Mouse (Mus musculus) erythroid progenitor cell, adult 5-6 weeks (primary cell): Measurements from ENCODE around the gene Mpp2. TPM values are rescaled to one million over a fixed set of nuclear protein-coding genes. Genes with fewer than 3 reads are reported as not detected.
A peak's percentile ranks its signal among the peaks of the same experiment; 100 is the strongest.

Source experiments
- ATAC-seq: replicated peaks from 2 replicates; pipeline ENCODE4 v1.8.0; 2016; ENCODE audit warnings: moderate number of reproducible peaks, mild to moderate bottlenecking, moderate TSS enrichment, inconsistent platforms; ENCODE audit not compliant: poor library complexity, low FRiP score, severe bottlenecking
- total RNA-seq, 2 experiments: library from RNA; stranded (forward) in 1 of 2; stranded (reverse) in 1 of 2; fragments of 150-400 nt in 1 of 2; fragments of 186-747, 209-891 nt in 1 of 2; gene quantifications; 2 replicates each; pipeline versions ENCODE4 v1.2.3 to v1.2.4; 2015 to 2017; ENCODE audit warnings: low replicate concordance in 2 of 2

Gene Mpp2
- total RNA-seq (2015; ENCODE audit: low replicate concordance) (37.5 and 39.0 TPM in 2 replicates), total RNA-seq (2017; ENCODE audit: low replicate concordance) (32.9 and 39.0 TPM in 2 replicates)

DNA sequence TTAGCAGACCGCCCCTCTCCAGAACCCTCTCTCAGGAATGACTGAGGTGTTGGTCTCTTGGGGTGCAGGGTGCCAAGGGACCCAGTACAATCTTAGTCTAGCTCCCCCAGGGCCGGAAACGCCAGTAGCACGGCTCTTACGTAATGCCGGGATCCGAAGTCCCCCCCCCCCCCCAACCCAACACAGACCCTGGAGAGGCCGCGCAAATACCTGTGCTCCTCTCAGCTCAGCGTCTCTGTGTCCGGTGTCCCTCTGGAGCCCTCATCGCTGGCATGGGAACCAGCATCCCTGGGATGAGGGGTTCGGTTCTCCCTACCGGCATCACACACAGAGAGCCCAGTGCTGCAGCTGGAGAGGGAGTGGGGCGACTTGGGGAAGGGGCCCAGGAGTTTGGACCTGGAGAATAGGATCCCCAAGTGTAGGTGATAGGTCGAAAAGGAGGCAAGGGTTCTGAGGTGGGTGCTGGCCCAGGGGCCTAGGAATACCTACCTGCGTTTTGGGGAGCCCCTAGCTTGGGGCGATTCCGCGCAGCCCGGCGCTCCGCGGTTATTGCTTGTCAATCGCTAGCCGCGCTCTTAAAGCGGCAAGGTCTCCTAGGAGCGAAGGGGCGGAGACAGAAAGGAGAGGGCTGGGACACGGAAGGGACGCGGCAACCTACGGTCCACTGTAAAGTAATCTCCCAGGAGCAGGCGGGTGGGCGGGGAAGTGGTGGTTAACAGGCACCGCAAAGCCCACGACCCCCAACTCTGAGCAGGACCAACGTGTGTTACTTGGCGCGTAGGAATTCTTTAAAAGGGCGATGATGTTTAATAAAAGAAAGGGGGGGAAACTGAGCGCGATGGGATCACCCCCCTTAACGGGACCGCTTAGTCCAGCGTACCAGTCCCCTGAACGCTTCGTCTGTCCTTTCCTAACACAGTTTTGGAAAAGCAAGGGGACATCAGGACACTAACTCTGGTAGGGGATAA is at the start of gene Mpp2:
Gene Mpp2, minus strand, starts transcription at position 585 of the 968 bp plus-strand sequence.
- peak; percentile 82 for ATAC-seq

- peak; percentile 35; the same call in 1 of the 2 replicates for ATAC-seq
Observed at GRCm38 (mm10) chr11:102137625-102138446, 49.5 kb upstream of the Mpp2 start.

DNA sequence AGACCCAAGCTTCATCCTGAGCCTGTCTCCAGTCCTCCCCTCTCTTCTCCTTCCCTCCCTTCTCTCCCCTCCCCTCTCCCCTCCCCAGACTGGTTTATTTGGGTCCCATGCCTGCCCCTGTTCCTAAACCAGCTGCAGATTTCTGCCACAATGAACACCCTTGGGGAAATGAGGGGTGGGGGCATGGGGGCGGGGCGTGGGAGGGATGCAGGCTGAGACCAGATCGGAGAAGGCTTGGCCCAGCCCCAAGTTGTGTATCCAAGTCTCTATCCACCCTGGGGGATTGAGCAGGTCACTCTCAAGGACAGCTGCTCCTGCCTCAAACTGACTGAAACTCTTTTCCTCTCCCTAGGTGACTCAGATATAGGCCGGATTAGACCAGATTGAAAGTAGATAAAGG is 46.2 kb upstream of the Mpp2 start:
- ATAC-seq, result no peak

GRCm38 (mm10) chr11:102117386-102117785 is 29.1 kb upstream of the Mpp2 start:
- ATAC-seq, result no peak

DNA sequence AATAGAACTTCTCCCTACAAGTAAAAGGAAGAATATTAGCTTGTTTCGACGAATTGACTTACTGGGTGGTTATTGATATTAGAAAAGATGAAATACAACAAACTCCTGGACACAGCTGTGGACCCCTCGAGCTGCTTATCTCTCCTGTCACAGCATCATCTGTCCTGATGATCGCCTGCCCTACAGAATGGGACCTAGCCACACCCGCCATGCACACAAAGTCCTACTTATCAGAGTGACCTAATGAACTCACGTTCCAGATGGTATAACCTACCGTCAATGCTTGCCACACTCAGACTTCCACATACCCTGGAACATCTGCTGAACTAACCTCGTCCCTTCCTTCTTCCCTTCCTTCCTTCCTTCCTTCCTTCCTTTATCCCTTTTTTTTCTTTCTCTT is 27.9 kb upstream of the Mpp2 start:
- ATAC-seq, result no peak

DNA sequence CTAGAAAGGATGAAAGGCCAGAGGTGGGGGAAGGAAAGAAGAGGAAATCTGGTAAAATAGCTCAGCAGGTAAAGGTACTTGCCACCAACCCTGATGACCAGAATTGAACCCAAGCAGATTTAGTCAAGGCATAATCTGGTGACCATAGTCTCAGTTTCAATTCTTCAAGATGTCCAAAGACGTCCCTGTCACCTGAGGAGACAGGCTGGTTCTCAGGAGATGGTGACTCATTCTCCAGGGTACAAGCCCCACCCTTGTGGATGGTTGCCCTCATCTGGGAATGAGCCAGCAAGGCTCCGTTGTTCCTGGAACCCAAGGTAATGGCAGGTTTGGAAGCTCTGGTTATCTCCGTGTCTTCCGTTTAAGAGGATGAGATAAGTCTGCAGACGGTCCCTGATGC is 23.3 kb upstream of the Mpp2 start:
- ATAC-seq, result no peak

DNA sequence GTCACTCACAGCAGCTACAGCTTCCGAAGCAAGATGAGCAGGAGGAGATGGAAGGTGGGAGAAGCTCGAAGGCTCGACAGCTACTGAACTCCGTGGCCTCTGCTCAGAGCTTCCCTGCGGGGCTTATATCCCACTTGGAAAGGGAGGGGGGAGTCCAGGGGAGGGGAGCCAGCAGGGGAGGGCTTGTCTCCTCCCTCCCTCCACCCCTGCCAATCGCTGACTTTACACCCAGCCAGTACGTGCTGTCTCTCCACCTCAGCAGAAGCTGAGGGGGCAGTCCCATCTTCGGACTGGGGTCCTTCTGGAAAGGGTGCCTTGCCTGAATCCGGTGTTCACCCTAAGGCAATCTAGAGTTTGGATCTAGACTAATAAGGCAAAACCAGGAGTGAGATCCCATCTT is 19.4 kb upstream of the Mpp2 start, which contains the start of gene Pyy:
Gene Pyy, minus strand, starts transcription at position 101 of the 400 bp plus-strand sequence.
- ATAC-seq, result no peak

DNA sequence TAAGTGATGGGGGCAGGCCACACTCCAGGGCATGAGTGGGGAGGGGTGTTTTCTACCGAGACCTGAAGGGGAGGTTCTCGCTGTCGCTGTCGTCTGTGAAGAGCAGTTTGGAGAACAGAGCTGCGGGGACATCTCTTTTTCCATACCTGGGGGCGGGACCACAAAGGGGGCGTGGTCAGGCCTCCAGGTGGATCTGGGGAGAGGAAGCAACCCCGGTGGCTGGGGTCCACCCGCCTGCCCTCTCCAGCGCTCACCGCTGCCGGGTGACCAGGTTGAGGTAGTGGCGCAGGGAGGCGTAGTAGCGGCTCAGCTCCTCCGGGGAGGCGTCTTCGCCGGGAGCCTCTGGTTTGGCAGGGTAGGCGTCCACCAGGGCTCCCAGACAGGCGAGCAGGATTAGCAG is 18.6 kb upstream of the Mpp2 start:
- ATAC-seq, result no peak

DNA sequence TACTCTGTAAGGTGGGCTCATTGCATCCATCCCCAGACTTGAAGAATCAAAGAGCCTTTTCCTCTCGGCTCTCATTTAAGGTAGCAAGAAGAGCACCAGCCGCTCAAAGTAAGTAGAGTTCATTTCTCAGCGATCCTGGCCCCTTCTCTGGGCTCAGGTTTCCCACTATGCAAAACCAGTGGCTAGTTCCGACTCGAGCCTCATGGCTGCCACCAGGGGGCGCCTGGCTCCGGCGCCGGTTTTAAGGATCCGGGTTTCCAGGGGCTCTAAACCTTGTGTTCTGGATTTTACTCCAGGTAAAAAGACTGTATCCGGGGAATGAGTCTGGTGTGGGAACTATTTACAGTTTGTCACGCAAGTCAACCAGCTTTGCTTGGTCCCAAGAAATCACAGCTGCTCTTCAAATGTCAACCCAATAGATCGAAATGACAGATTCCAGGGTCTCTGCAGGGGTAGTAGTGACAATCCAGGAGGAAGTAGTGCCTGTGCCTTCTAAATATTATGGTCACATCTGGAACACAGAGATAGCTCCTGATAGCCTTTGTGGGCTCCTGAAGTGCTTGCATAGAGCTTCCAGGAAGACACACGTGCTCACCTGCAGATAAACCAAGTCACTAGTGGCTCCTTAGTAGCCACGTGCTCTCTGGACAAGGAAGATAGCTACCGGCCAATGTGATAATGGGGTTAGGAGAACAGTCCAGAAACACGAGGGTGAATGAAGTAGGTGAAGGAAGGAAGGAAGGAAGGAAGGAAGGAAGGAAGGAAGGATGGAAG is 14.4 kb upstream of the Mpp2 start:
- ATAC-seq, result peak; percentile 54; the same call in 1 of the 2 replicates

DNA sequence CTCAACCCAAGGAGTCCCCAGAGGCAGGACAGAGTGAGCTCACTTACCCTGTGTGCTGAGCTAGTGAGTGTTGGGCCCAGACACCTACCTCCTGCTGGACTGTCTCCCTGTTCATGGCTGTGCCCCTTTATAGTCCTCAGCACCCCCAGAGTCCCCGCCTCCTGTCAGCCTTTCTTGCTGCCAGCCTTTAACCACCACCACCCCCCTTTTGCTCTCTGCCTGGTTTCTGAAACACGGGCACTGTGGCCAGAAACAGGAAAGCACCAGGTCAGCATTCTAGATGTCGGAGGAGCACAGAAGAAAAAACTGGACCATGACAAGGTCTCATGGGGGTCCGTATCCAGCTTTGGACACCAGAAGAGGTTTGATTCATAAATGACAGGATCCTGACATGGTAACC is 12.9 kb upstream of the Mpp2 start, which contains the start of gene Ppy:
Gene Ppy, minus strand, starts transcription at position 101 of the 400 bp plus-strand sequence.
- ATAC-seq, result no peak

DNA sequence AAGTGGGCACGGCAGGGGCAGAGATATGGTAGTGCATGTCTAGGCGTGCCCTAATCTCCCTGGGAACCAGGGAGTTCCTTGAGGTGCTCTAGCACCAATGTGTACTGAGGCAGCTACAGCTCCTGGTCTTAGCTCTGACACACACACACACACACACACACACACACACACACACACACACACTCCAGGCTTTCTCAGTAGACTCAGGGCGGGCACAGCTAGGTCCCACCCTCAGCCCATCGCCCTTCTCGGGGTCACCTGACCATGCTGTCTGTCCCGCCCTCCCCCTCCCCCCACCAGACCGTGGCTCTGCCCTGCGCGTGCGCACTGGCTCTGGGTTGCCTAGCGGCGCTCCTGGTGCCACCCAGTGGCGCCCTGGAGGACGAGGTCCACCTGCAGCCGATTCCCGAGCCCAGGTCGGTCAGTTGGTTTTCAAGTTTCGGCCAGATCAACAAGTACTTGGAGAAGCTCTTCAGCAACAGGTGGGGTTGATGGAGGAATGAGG is 8.6 kb upstream of the Mpp2 start:
- ATAC-seq, result peak; percentile 79

DNA sequence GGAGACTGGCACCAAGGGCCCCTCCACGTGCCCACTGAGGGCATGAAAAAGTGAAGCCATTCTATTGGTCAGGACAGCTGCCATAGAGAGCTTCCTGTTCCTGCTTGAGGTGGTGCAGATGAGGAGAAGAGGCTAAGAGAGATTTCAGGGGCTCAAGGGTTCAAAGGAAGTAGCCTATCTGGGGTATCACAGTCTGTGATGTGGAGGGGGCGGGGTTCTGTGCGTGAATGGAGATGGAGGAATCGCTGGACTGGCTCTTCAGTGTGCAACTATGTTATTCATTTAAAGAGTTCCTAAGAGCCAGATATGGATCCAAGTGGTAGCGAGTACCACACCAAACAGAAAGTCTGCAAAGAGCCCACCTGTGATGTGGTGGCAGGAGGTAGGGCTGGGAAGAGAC is 8.1 kb upstream of the Mpp2 start:
- ATAC-seq, result peak; percentile 26

DNA sequence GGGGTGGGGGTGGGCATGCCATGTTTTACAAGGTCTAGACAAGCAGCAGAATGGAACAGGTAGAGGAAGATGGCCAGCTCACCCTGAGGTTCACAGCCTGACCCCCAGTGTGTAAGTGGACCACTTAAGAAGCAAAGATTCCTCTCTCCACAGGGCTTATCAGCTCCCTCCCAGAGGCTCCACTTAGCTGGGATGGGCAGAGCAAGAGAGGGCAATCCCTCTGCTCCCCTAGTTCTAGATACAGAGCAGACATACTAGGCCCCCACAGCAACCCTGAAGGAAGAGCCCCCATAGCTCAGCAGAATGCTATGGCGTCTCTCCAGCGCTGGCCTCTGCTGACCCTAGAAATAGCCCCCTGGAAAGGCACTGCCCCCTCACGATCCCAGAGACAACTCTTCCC is 7.4 kb upstream of the Mpp2 start:
- no peak for ATAC-seq

GRCm38 (mm10) chr11:102089088-102089808 is 933 bp upstream of the Mpp2 start:
- ATAC-seq, result peak; percentile 81

DNA sequence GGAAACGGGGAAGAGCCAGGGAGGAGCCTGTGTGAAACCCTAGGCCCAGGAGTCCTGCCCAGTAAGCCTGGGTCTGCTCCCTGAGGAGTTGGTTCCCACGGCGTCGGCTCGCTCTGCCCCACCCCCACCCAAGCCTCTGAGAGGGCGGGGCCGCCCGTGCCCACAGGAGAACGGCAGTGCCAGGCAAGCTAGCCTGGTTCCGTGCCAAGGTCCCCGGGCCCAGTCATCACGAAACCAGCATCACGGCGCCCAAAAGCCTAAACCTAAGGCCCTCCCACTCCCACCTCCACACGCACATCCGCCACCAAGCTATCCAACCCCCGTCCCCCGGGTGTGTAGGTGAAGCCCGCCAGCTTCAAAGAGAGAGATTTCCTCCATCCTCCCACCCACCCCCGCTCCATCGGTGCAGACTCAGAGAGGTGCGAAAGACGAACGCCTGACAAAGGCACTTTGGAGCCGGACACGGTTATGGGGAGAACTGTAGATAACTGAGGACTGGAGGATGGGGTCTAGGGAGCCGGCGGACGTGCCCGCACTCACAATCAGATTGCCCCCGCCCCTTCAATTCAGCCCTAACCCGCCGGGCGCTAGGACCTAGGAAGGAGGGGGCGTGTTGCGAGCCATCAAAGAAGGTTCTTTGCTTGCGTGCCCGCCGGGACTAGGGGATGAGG is 1.1 kb downstream of the Mpp2 start:
- ATAC-seq, result peak; percentile 64

- no peak for ATAC-seq
Observed at GRCm38 (mm10) chr11:102086331-102086730, 2.0 kb downstream of the Mpp2 start.

GRCm38 (mm10) chr11:102084159-102084558 is 4.2 kb downstream of the Mpp2 start:
- ATAC-seq, result no peak

DNA sequence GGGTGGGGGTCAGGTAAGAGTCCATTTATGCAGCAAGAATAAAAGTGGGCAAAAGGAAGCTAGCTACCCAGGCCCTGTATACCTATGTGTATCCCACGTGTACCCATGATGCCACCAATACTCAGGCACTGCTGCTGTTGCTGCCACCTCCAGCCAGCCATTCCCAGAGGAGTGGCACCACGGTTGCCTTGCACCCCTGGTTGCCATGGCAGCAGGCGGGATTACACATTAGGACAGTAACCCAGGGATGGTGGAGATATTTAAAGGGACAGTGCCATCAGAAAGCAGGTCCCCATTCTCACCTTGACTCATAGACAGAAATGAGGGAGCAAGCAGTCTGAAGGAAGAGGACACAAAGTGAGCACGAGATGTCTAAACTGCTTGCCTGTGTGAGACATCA is 5.1 kb downstream of the Mpp2 start:
- ATAC-seq, result no peak
